Mouse (Mus musculus) frontal cortex, adult (tissue): ENCODE data around the gene Atf3.

Source experiments
- ATAC-seq: cut with Nextera tagmentation; 2 replicates; pipeline ENCODE4 v1.9.2; 2017; ENCODE audit warnings: mild to moderate bottlenecking, moderate library complexity, mixed read lengths; ENCODE audit not compliant: low TSS enrichment

Atf3 gene

GRCm38 (mm10) chr1:191192751-191193150 lies 25.1 kb downstream of the Atf3 start:
- no peak for ATAC-seq

DNA sequence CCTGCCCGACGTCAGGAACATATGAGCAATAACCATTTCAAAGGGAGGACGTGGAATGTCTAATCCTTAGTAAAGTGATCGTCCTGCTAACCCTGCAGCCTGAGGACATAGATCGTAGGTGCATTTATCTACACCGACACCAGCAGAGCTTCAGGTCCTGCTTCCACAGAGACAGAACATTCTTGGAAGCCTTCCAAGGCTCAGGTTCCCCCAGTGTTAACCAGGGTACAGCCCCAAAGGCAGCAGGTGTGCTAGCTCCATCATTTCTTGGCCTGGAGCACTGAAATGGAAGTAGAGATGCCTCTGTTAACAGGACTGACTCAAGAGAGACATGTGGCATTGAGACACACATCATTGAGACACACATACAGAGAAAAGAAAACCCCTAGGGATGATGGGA lies 25.6 kb downstream of the Atf3 start:
- no peak for ATAC-seq

- no peak for ATAC-seq
Measured at GRCm38 (mm10) chr1:191189671-191190372, 28.0 kb downstream of the Atf3 start.

GRCm38 (mm10) chr1:191186386-191186770 lies 31.5 kb downstream of the Atf3 start:
- no peak for ATAC-seq

GRCm38 (mm10) chr1:191185761-191186385 lies 32.0 kb downstream of the Atf3 start:
- ATAC-seq: no peak

DNA sequence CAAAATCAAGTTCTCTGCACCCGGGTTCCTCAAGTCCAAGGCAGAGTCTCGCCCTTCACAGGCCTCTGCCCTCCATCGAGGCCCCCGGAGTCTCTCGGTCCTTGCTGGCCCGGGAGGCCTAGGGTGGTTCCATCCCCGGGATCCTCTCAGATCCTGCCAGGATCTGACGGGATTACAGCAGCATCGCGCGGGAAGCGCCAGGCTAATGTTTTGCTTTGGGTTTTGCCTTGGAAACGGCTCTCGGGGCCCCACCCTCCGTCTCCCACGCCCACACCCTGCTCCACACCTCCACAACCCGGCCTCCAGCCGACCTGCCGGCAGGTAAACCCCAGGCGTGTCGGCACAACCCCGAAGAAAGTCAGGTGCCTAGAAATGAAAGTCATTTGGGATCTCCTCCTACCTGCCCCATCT lies 33.0 kb downstream of the Atf3 start:
- ATAC-seq: no peak

- ATAC-seq: 0 out of 2 replicates have a peak, but pooled peaks have one; percentile 35
Measured at GRCm38 (mm10) chr1:191184066-191184815, 33.6 kb downstream of the Atf3 start.

- peak; percentile 71 for ATAC-seq
Measured at GRCm38 (mm10) chr1:191183163-191184065, 34.4 kb downstream of the Atf3 start.

DNA sequence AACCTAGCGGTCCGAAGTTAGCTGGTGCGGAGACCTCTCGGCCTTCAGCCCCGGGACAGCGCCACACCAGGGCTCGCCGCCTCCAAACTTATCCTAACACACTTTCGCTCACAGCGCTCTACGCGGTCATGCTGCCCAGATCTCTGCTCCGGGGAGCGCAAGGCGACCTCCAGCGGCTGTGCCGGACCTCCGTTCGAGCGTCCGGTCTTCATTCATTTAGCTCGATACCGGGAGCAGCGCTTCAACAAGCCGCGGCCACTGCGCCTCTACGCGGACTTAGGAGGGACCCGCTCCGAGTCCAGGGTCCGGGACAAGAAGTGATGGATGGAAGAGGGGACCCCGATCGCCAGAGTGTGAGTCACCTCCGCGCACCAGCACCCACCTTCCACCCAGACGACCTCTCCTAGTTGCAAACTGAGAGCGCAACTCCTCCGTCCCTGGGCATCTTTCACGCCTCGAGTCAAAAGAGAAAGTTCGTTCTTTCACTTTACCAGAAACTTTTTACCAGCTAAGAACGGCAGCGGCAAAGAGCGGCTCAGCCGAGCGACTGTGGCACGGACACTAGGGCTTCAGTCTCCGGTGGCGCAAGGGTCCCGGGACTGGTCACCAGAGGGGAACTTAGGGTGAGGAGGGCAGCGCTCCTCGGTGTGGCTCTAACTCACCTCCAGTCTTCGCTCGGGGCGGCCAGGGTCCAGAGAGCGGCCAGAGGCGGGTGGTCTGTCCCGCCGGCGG lies 35.2 kb downstream of the Atf3 start:
- no peak for ATAC-seq

GRCm38 (mm10) chr1:191181469-191182259 lies 36.2 kb downstream of the Atf3 start:
- ATAC-seq: no peak

GRCm38 (mm10) chr1:191180397-191180796 lies 37.4 kb downstream of the Atf3 start:
- ATAC-seq: no peak

DNA sequence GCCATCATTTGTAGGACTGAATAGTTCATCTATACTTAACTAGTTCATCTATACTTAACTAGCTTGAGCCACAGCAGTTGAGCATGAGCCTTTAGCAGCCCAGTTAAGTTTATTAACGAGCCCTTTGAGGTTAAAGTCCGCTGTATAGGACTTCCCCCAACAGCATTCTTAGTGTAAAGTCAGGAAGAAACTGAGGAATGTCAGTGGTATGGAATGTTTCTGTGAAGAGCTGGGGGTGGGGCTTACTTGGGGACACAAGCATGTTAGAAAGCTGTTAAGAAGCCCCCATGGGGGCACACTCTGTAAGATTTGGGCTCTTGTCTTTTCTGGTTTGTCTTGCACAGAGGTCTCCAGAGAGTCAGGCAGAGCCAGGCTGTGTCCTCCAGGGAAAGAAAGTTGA lies 38.0 kb downstream of the Atf3 start:
- ATAC-seq: no peak

GRCm38 (mm10) chr1:191178511-191179188 lies 39.2 kb downstream of the Atf3 start:
- no peak for ATAC-seq

DNA sequence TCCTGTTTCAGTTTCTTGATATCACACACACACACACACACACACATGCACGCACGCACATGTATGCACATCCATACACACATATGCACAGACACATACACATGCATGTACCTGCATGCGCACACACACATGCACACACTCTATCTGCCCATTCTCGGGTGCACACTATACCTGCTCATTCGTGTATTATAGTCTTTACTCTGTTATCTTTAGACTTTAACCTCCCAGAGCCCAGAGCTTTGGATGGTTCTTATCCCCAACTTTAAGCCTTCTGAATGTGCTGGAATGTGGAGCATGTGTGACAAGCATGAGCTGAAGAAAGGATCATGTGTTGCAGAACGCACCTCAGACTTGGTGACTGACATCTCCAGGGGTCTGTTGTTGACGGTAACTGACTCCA lies 41.0 kb downstream of the Atf3 start:
- ATAC-seq: no peak

- ATAC-seq: peak; percentile 99
Measured at GRCm38 (mm10) chr1:191172487-191172886, 45.4 kb downstream of the Atf3 start.

- no peak for ATAC-seq
Measured at GRCm38 (mm10) chr1:191170444-191170843, 47.4 kb downstream of the Atf3 start.

- no peak for ATAC-seq
Measured at GRCm38 (mm10) chr1:191166189-191166588, 51.6 kb downstream of the Atf3 start.

DNA sequence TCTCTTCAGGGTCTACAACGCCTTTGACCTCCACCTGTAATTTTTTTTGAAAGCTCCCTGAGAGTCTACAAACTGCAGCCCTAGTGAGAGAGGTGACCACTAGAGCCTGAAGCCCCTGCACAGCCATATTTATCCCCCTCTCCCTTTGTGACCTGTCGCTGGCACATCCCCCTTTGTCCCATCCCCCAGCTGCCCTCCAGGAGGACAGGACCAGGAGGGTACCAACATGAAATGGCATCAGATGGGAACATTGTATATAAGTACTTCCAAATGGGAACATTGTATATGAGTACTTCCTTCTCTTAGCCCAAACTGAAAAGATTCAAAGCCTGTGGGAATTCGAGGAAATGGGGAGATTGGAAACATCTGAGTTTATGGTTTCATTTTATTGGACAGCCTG lies 53.1 kb downstream of the Atf3 start, which contains the start of gene Fam71a:
Gene Fam71a, minus strand, starts transcription at position 101 of the 400 bp plus-strand sequence.
- no peak for ATAC-seq

DNA sequence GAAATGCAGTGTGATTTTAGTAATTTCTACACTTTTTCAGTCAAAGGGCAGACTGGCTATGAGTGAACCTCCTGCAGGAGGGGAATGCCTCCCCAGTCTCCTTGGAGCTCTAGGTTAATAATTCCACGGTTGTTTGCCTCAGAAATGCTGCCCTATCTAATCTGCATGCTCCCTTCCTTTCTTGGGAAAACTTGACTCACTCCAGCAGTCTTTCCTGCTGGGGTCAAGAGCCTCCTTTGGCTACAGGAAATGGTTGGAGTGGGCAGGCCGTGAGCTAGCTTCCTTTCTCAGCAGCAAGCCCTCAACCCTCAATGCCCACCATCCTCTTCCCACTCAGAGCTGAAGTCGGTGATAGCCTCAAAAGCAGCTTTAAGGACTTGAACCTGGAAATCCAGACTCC lies 63.5 kb downstream of the Atf3 start:
- ATAC-seq: no peak

GRCm38 (mm10) chr1:191153052-191153451 lies 64.8 kb downstream of the Atf3 start:
- peak; percentile 85 for ATAC-seq
